Mouse (Mus musculus) heart, postnatal 4 days (tissue): ENCODE data around the gene Zar1. TPM values are rescaled to one million over a fixed set of nuclear protein-coding genes. Genes with fewer than 3 reads are reported as not detected.
"Not testable (repeated sequence)": the region's sequence is repeated elsewhere in the genome, so short reads cannot be mapped to it uniquely, and the experiment has no call there.

Experiments
- DNase-seq: peaks from one replicate; pipeline ENCODE4 v3.0.0; 2021
- total RNA-seq, 2 experiments: library from RNA; stranded (reverse); gene quantifications; 2 replicates each; pipeline ENCODE4 v1.2.3; 2021

The Zar1 gene
- not detected for total RNA-seq

DNA sequence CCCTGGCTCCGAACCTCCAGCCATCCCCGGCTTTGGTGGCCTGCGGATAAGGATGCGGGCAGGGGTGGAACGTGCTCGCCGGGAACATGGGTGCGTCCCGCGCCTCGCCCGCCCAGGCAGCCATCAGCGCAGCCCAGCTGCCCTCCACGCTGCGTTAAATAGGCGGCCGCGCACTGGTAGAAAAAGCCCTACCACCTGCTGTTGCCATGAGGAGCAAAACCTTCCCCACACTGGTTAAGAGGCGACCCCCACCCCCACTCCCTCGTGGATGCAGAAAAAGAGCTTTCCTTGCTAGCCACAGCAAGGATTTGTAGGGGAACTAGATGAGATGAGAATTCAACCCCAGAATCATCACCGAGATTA is at the start of gene Zar1:
Gene Zar1 (minus strand): TSS at position 285 of the 363 bp plus-strand sequence.
- DNase-seq: not testable (repeated sequence)

DNA sequence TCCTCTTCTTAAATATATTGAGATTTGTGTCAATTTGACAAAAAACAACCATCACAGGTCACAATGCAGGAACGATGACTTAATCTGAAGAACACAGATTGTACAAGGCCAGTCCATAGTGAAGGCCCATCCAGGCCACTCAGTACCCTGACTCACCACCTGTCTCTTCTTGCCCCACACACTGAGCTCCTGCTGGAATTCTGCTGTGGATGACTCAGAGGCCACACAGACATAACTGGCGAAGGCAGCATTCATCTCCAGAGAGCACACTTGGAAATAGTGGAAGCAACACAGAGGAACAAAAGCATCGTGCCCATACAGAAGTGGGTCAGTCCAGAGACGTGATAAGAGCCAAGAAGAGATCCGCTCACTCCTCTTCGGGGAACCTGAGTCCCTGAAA is 49.0 kb upstream of the Zar1 start:
- no peak for DNase-seq

DNA sequence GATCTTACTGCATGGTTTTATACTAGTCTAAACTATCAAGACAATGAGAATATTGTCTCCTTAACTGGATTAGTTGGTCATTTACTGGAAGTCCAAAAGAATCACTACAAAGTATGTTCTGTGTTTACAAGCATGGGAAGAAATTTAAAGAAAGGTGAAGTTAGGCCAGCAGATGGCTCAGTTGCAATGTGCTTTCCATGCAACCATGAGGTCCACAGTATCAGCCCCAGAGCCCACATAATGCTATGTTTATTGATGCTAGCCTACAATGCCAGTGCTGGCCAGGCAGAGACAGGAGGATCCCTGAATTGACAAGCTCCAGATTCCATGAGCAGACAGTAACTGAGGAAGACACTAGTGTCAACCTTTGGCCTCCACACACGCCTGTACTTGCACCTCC is 40.0 kb upstream of the Zar1 start:
- no peak for DNase-seq

DNA sequence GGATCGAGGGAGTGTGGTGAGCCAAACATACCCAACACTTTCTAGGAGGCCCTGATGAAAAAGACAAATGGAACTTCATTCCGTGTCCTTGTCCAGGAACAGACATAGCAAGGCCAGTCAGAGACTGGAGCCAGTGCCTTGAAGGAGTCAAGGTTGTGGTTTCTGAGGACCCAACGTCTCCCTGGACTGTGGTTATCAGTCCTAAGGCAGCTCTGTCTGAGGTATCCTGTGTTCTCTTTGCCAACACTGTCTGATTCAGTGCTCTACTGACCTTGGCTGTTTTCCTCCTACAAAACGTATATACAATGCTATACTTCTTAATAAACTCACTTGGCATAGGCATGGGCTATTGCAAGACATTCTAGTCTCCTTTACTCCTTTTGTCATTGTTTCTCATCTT is 36.4 kb upstream of the Zar1 start:
- DNase-seq: no peak

DNA sequence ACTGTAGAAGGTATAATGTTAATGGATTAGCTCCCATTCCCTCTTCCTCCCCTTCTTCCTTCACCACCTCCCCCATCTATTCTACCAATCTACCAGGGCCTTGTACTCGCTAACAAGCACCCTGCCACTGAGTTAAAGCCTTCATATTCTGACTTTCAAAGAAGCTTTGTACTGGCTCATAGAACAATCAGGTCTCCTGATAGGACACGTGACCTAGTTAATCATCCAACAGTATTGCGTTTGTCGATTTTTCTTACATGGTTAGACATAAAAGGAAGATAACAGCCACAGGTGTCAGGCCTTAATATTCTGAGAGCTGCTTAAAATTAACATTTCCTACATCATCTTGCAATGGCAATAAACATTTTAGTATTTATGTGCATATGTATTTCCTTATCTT is 22.1 kb upstream of the Zar1 start:
- no peak for DNase-seq

DNA sequence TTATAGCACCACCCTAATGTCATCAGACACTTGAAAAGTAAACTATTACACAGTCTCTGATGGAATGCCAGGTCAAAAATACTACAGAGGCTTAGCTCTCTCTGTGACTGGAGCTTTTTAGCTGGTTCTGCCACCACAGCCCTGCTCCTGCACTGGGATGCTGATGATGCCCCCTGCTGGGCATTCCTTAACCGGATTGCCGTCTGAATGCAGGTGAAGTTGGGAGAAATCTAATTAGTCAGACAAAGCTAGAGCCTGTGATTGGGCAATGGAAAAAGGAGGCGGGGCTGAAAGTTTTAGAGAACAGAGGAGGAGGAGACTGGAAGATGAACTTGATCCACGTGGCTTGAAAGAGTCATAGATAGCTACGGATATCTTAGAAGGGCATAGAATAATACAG is 20.0 kb upstream of the Zar1 start:
- DNase-seq: peak; percentile 69

DNA sequence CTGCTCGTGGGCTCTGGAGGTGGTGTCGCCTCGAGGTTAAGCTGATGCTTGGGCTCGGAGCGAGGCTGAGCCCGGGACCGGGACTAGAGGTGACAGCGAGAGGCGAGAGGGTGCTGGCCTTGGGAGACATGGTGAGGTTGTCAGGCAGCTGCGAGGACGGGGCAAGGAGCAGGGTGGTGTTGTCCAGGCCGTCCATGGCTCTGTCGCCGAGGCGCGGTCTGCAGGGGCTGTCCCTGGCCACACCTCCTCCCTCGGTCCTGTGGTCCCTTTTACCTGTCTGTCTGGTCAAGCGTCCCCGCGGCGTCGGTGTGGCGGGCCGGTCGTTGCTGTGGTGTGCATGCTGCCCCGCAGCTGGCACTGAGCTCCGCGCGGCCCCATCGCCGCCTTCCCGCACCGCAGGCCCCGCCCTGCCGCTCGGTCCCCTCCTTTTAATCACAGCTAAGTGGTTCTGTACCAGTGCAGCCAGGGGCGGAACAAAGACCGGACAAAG is 6.2 kb upstream of the Zar1 start, which contains the start of gene Gm5868:
Gene Gm5868 (minus strand): TSS at position 360 of the 490 bp plus-strand sequence.
- DNase-seq: no peak

DNA sequence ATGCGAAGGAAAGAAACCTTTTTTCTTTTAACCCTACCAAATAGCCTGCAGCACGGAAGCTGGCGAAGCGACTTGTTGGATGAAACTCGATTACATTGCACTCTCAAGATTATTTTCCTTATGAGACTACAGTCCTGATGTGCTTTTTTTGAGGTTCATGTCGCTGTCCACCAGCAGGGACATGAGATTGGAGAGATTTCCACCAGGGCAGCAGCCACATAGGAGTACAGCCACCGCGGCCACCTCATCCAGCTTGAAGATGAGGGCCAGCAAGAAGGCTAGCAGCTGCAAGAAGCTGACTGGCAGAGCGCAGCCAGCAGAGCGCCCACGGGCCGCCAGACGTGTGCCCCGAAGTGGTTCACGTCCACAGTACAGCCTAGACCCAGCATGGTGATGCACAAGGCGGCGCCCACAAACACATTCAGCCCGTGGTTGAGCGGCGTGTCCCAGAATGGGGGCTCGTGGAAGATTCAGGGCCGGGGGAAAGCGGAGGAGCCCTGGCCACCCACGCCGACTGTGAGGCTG is 5.7 kb upstream of the Zar1 start:
- not testable (repeated sequence) for DNase-seq

DNA sequence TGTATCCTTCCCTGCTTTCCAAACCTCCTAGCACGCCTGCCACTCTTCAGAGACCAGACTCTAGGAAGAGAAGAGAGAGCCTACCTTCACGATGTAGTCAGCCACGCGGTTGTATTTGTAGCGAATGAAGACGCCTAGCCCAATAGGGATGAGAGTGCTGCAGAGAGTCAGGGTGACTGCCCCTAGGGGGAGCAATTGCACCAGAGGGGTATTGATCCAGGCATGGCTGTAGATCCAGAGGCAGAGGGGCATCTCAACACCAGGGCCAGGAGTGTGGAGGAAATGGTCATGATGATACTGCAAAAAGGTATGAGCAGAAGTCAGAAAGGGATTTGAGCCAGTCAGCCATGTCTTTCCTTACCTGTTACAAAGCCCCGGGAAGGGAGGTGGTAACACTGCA is 5.1 kb upstream of the Zar1 start:
- DNase-seq: not testable (repeated sequence)

DNA sequence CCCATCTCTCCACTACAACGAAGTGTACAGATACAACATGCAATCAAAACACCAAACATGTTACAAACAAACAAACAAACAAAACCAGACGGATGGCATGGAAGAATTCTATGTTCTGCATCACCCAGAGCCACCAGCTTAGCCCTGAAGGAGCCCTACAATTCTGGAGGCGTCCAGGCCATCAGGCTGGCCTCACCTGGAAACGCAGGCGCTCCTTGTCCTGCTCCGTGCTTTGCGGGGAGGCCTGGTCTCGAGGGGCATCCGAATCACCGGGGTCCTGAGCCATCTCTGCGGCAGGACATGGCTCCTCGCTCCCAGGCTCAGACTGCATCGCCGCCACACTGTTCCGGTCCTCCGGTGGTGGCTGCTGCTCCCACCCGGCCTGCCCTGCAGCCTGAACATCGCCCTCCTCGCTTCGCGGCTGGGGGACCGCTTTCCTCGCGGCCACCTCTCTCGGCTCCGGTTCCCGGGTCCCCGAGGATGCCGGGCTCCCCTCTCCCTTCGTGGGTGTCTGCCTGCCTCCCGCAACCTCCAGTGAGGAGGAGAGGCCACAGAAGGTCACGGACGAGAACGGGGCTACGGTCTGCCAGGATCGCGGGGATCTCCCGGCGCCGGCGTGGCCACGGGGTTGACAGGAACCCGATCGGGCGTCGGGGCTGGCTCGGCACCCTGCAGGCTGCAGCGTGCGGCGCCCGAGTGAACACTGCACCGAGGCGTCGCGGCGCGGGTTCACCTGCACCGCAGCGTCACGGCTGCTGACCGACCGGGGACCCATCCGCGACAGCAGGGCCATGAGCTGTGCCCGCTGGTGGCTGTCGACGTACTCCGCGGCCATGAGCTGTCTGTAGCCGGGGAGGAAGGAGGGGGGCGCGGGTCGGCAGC is 725 bp downstream of the Zar1 start:
- DNase-seq: peak; percentile 11

DNA sequence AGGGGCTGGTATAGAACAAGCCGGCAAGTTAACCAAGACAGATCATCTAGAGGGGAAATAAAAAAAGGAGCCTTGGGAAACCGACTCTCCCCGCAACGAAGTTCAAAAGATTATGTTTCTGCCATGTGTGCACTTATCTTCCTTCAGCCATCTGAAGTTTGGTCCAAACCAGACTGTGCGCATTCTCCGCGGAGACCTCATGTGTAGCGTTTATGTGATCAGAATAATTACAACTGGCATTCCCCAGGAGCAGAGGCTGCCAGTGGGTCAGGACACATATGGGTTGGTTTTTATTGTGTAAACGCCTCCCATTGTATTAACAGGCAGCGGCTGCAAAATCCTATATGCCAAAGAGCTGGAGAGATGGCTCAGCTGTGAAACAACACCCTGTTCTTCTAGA is 1.5 kb downstream of the Zar1 start:
- DNase-seq: not testable (repeated sequence)

DNA sequence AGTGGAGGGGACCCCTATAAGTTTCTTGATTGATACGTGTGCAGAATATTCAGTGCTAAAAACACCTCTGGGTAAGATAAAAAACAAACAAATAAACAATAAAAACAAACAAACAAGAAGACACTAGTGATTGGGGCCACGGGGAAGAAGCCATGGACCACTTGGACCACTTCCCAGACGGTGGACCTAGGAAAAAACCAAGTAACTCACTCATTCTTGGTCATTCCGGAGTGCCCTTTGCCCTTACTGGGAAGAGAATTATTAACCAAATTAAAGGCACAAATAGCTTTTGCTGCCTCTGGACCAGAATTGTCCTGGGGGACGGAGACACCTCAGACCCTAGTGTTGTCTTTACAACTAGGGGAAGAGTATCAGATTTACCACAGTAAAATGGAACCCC is 15.4 kb downstream of the Zar1 start:
- no peak for DNase-seq

DNA sequence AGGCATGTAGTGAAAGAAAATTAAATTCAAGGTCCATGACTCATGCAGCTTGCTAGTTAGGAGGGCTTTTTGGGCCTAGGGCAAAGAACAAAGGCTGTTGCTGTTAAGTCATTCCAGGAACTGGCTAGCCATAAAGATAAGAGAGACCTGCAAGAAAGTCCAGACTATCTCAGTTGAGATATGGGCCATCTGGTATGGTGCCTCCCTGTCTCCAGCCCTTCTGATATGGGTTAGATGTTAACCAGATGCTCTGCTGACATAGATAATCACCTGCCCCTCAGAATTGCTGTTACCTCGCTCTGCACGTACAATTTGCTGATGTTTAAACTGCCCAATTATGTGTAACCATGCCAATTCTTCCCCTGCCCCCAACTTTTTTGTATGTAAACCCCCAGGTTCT is 17.9 kb downstream of the Zar1 start:
- not testable (repeated sequence) for DNase-seq

DNA sequence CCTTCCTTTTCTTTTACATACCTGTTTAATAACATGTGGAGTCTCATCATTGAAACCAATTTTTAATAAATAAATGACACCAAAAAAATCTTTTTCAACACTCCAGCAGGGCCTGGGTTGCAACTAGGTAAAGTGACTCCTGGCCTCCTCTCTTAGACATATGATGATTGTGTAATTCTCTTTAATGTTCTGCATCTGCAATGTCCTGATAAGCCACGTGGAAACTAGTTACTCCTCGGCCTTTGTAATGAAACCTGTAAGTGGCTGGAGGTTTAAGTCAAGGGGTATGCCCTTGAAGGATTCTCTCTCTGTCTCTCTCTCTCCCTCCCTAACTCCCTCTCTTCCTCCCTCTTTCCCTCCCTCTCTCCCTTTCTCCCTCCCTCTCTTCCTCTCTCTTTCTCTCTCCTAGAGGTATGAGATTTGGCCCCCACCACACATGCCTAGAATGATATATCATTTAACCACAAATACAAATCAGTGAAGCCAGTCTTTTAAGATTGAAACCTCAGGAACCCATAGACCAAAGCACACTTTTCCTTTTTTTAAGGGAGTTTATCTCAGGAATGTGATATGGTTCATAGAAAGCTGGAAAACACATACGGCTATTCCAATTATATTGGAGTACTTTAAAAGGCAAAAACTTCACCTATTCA is 20.0 kb downstream of the Zar1 start:
- no peak for DNase-seq

DNA sequence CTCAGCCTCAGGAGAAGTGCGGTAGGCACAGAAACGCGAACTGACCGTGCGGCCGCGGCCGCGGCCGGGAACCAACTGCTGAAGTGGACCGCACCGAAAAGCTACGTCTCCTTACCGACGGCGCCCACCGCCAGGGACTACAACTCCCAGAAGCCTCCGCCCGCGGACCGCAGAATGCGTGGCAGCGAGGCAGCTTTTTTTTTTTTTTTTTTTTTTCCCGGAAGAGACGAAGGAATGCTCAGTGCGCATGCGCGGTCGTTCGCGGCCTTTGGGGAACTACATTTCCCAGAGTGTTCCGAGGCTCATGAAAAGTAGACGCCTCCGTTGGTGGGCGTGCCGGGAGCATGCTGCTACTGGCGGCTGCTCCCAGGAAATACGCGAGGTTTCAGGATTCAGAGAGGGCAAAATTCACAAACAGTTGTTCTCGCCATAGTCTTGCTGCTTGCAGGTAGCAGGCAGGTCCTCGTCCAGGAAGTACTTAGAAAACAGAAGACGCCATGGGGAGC is 21.5 kb downstream of the Zar1 start, which contains the start of gene Nfxl1:
Gene Nfxl1 (minus strand): TSS at position 141 of the 506 bp plus-strand sequence.
- peak; percentile 97 for DNase-seq

DNA sequence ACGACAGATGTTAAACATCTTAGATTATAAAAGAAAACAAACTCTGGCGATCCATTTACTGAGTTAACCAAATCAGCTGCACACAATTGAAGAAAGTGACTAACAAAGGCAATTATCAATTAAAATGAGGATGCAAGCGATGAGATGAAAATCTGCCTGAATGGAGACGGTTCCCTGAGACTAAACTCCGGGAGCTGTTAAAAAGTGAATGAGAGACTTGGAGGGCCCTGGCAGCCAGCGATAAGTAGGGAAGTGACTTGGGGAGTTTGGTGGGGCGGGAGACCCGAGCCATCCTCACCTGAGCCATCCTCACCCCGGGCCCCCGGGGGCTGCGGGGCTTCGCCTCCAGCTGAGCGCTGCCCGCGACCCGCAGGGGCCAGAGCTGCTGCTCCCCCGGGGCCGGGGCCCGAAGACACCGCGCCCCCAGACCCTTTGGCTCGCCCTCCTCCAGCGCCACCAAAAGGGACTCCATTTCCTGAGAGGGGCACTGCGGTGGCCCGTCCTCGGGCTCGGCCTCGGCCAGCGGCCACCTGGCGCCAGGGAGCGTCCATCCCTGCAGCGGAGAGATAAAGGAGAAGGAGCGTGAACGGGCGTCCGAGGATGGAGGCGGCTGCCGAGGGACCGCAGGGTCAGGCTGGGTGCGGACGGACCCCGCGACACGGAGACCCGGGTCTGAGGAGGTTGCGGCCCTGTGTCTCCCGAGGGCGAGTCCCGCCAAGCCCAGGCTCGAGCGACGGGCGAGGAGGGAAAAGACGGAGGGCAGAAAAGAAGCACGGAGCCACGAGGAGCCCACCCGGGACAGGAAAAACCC is 22.1 kb downstream of the Zar1 start:
- peak; percentile 52 for DNase-seq

DNA sequence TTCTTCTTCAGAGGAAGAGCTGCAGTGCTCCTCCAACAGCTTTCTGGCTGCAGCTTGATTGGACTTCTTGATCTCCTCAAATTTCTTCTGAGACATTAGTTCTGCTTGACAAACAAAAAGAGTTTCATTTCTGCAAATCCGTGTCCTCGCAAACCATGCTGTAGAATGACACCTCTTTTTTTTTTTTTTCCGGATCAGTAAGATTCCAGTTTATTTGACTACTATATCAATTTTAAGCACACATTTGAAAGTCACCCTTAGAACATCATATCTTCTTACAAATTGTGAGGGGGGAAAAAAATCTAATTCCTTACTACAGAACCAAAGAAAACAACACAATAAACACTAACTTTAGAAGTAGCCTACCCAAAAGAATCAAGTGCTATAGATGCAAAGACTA is 24.8 kb downstream of the Zar1 start:
- DNase-seq: no peak

DNA sequence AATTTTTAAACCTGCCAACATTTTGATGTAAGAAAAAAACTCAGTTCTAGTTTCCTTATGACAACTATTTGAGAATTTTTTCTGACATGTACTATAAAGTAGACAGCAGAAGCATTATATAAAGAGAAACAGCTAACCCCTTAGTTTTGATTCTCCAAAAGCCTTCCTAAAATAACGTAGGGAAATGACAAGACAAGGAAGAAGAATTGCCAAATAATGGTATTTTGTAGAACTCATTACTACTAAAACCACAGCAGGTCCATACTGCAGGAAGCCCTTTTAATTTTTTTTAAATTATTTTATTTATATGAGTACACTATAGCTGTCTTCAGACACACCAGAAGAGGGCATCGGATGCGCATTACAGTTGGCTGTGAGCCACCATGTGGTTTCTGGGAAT is 29.8 kb downstream of the Zar1 start:
- DNase-seq: no peak

DNA sequence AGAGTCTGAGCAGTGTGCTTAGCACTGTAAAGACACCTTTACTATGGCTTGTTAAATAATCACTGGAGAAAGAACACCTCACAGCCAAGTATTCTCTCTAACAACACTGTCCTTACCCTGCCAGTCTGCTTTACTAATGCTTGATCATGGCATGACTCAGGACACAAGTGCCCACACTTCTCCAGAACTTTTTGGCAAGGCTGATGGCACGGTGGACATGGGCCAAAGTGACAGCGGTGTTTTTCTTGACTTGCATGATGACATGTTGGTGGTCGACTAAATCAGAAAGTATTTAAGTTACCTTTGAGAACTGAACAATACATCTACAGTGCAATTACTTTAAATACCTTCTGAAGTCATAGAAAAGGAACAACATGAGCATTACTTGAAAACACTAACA is 52.2 kb downstream of the Zar1 start:
- peak; percentile 51 for DNase-seq
